Mouse (Mus musculus): ENCODE data around the gene Vmn2r21.
"Not testable (repeated sequence)": the region's sequence is repeated elsewhere in the genome, so short reads cannot be mapped to it uniquely, and the experiment has no call there.

Gene Vmn2r21

GRCm38 (mm10) chr6:123533306-123533705 is at the start of gene Vmn2r21:
TSS of gene Vmn2r21 (minus strand) at chr6:123533406.
- in situ Hi-C loops (cut with MboI) = not testable (repeated sequence)

GRCm38 (mm10) chr6:123574698-123575097 is 41.5 kb upstream of the Vmn2r21 start:
- in situ Hi-C loops (cut with MboI) = not testable (repeated sequence)

- in situ Hi-C loops (cut with MboI) = not testable (repeated sequence)
Measured at GRCm38 (mm10) chr6:123539755-123540154, 6.5 kb upstream of the Vmn2r21 start.

- in situ Hi-C loops (cut with MboI) = not testable (repeated sequence)
Measured at GRCm38 (mm10) chr6:123522263-123523011, 10.8 kb downstream of the Vmn2r21 start.

- in situ Hi-C loops (cut with MboI) = not testable (repeated sequence)
Measured at GRCm38 (mm10) chr6:123473045-123473444, 60.2 kb downstream of the Vmn2r21 start.

- in situ Hi-C loops (cut with MboI) = not testable (repeated sequence)
Measured at GRCm38 (mm10) chr6:123472458-123472987, 60.7 kb downstream of the Vmn2r21 start.

GRCm38 (mm10) chr6:123468651-123469050 is 64.6 kb downstream of the Vmn2r21 start:
- in situ Hi-C loops (cut with MboI) = not testable (repeated sequence)

All from mature B cell (primary cell).